Mouse (Mus musculus) fibroblast of lung, adult 2 months (primary cell): Measurements from ENCODE around the gene Ssx2ip.
"Not testable (repeated sequence)": the region's sequence is repeated elsewhere in the genome, so short reads cannot be mapped to it uniquely, and the experiment has no call there.

Experiments
- DNase-seq: peaks from one replicate; pipeline ENCODE4 v3.0.0-alpha.2; 2011; ENCODE audit warnings: low read depth

The Ssx2ip gene

DNA sequence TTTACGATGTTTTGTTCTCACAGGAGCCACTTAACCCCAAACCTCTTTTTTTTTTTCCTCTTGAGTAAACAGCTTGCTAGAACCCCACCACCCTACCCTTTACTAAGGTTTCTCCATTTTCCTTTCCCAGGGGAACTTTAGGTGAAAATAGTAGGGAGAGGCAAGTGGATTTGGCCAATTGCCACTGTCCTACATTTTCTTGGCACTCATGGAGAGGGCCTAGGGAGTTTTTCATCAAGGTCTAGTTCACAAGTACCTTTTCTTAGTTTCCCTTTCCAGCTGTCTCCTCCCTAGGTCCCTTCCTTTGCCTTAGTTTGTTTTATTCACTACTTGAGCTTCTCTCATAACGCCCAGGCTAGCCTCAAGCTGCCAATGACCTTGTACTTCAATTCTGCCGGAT, 672 bp upstream of the Ssx2ip start:
- DNase-seq: no peak

DNA sequence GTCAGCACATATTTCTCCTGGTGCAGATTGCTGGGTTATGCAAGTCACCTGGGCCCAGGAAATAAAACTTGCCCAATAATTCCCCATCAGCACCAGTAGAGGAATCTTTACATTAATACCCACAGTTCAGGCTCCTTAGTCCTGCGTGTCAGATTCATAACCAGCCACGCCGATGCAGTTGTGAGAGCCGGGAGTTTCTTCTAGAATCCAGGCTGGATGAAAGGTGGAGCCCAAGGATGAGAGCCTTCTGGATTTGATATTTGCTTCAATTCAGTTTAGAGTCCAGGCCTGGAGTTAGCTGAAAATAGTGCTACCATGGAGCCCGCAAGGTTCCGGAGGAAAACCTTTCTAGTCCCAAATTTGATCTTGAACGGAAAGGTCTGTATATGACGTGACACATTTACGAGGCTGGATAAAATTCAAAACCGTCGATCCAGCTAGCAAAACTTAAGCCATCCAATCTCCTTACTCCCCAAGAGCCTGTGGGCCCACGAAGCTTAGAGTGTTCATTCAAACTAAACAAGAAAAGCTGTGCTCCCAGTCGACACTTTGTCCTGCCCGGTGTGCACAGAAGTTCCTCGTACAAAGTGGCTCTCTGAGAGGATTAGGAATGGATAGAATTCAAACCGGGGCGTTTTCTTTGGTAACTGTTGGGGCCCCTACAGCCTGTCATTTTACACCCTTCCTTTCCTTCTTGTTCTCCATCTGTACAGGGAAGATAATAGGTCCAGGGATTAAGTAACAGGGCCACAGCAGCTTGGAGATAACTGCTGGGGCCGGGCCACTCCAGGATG, 968 bp downstream of the Ssx2ip start:
- DNase-seq: no peak

DNA sequence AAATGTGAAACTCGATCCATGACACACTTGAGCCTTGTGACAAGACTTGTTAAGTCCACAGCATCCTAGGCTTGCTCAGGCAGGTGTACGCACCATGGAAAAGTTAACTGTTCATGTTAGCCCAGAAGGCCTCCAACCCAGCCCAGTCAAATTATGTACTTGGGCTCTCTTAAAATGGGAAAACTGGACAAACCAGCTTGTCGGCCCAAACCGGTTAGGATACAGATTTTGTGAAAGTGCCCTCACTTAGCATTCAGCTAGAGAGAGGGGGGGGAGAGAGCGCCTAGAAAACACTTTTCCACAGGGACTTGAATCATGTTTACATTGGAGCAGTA, 1.5 kb downstream of the Ssx2ip start:
- DNase-seq: no peak

DNA sequence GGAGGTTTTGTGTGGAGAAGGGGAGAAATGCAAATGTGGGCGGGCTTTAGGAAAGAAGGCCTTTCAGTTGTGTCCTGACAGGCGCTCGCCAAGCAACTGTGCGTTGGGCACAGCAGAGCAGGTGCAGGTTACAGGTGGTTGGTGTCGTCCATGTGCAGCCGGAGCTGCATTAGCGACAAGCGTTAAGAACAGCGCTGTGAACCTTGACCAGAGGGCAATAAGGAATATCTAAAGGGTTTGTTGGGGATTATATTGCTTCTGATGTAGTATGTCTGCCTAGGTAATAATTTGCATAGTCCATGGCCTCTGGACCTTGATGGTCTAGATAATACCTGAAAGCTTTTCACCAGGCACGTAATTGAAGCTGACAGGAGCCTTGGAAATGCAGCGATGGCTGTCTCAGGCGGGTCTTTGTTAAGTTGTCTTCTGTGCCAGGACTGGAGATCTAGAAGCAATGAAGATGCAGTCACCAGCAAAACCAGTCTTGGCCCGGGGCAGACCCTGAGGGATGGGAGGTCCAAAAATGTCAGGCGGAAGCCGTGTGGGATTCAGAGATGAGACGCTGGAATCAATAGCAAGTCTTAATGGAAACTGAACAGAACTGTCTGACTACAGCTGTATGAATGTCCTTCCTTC, 2.8 kb downstream of the Ssx2ip start:
- no peak for DNase-seq

DNA sequence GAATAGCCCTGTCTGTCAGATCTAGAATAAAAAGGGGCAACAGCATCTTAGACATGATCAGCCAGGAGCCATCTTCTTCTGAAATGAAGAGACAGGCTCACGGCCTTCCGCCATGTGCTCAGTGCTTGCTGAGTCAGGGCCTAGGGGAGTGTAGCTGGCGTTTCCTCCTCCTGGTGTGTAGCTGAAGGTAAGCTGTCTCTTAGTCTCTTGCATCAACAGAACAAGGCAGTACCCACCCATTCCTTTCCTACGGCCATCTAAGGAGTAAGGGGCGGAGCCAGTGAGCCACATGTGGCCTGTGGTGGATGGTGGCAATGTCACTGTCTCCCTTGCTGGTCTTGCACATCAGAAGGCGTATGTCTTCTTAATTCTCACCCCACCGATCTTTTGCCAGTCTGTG, 5.7 kb downstream of the Ssx2ip start:
- DNase-seq: no peak

DNA sequence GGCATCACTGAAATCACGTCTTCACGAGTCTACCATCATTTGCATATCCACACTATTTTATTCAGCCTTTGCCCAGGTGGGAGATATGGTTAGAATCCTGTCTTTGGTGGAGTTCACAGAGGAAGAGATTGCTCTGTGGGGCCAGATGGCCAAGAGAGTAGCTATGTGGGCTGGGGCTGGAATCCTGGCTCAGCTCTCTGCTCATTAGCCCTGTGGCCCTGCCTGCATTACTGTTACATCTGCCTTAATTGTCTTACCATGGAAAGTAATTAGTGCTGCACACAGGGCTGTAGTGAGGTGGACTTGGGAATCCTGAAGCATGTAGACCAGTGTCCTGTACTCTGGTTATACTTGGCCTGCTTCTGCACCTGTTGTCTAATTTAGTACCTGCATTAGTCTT, 7.6 kb downstream of the Ssx2ip start:
- DNase-seq: no peak

DNA sequence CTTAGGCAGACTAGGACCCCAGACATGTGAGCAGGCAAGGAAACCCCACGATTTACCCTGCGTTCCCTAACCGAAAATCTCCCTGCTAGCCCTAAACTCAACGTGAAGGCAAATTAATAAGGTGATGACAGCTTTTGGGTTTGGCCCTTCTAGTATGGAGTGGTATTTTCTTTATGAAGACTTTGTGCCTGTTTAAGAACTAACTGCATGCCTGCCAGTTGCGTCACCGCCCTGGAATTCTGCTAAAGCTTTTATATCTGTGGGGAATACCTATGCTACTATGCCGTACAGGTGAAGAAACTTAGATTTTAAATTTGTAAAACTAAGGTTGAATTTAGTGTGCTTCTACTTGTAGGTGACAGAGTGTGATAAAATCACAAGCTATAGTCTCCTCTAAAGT, 8.0 kb downstream of the Ssx2ip start:
- DNase-seq: no peak

DNA sequence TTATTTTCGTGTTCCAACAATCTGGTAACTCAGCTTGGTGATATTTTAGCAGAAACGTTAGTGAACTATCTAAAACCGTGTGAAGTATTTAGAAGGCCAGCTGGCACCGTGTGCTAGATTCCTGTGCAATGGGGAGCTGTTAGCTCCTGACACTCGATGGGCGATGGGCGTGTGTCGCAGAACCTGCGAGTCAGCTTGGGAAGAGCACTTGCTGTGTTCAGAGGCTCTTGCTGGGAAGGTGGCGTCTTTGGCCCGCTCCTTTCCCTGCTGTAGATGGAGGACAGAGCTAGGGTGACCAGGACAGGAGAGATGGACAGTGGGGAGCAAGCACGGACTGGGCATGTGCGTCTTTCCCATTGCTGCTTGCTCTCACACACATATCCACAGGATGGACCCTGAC, 8.6 kb downstream of the Ssx2ip start:
- no peak for DNase-seq

DNA sequence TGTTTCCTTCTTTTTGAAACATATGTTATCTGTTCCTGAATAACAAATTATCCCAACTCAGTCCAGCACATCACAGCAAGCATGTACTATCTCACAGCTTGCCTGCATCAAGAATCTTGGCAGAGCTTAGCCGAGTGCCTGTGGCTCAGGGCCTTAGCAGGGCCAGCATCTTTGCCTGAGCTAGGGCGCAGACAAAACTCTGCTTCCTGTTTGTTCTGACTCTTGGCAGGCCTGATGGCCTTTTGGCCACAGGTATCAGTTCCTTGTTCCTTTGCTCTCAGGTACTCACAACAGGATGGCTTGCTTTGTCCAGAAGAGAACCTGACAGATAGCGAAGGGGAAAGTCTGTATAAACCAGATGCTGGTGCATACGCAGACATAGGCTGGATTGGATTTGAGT, 9.6 kb downstream of the Ssx2ip start:
- DNase-seq: no peak

DNA sequence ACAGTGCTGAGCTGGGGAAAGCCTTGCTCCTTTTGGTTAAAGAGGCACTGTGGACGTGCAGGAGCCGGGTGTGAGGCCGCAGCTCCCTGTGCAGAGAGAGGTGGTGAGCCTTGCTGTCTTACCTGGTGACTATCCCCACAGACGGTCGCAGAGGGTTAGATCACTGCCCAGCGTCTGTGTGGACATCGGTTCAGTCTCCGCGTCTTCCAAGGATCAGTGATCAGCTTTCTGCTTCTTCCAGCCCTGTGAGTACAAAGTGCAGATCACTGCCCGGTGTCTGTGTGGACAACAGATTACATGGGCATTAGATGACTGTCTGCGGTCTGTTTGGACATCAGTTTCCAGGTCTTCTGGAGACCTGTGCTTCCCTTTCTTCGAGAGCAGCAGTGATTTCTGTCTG, 10.1 kb downstream of the Ssx2ip start:
- DNase-seq: no peak

DNA sequence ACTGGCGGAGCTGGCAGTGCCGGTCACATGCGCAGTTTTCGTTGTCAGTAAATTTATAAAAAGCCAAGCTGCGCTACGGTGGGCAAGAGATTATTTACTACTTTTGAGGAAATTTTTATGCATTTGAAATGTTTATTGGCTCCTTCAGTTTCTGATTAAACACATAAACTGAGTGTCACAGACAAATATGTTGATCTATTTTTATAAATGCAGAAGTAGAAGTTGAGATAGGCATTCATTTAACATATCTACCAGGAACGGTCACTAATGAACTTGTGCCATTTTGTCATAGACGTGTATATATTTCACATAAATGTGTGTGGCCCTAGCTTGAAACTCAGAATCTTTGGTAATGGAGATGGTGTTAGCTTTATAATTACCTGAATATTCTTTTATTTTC, 13.4 kb downstream of the Ssx2ip start:
- no peak for DNase-seq

DNA sequence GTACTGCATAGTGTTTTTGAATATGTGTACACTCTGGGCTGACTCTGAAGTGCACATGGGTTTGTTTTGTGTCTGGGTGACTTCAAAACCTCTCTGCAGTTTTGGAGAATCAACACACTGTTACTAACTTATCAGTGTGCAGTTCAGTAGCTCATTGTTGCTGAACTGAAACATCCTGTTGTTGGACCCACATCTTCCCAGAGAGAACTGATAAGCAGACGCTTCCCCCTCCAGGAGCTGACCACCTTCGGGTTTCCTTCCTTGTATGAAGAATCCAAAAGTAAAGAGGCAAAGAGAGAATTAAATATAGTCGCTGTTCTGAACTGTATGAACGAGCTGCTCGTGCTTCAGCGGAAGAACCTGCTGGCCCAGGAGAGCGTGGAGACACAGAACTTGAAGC, 14.5 kb downstream of the Ssx2ip start:
- DNase-seq: no peak

DNA sequence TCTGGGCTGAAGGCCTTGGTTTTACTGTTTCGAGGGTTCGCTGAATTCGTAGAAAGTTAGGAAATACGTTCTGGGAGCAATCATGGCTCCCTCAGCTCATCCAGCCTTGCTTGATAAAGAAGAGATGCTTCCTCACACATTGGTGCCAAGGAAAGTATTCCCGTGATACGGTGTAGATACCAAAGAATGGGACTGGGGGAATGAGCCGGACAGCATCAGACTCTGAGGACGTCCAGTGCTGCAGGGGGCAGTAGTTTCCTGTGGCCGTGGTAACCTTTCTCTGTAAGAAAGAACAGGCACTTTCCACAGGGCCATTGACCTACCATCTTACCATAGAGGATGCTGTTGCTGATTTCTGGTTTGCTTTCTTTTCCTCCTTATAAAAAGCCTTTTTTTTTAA, 15.1 kb downstream of the Ssx2ip start:
- DNase-seq: no peak

DNA sequence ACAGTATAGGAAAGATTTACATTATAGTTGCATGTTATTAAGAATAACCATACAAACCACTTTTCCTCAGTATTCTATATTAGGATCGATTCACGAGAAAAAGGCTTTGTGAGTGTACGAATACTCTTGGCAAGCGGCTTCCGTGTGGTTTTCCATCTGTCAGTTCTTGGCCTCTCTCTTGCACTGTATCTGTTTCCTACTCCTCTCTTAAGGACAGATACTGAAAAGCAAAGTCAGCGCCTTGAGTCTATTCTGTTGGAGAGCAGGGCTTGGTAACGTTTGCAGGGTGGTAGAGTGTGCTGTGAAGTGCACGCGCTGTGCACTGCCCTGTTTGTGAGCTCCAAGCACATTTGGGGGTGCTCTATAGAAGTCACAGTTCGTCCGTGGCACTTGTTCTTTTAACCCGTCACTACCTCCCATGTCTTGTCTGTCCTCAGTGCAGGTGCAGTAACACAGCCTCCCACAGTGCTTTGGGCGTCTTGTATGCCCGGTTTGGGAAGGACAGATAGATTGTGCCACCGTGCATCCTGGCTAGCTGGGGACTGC, 15.6 kb downstream of the Ssx2ip start:
- DNase-seq: no peak

DNA sequence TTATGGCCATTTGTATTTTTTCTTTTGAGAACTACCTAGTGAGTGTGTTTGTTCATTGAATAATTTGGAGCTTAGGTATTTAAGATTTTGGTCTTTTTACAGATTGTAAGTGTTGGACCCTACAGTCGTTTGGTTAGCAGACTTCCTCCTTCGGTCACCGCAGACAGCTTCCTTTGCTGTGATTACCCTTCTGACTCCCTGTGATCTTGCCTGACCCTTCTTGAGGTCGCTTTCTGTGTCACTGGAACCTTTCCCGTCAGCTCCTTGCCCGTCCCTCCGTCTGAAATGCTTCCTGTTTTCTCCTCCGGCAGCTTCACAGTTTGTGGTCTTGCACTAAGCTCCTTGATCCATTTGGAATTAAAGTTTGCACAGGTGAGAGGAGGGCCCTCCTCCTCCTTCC, 17.3 kb downstream of the Ssx2ip start:
- DNase-seq: no peak

DNA sequence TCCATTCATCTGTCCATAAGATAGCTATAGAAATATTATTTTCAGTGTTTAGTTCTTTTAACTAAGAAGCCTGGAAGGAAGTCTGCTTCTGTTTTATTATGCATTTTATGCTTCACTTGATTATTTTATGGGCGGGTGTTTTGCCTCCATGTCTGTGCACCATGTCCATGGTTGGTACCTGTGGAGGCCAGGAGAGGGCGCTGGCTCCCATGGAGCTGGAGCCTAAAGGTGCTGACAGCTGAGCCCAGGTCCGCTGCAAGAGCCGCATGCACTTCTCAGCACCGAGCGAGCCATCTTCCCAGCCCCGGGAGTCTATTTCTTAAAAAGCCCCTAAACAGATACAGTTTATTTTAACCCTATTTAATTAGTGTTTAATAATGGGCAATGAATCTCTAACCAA, 19.3 kb downstream of the Ssx2ip start:
- no peak for DNase-seq

DNA sequence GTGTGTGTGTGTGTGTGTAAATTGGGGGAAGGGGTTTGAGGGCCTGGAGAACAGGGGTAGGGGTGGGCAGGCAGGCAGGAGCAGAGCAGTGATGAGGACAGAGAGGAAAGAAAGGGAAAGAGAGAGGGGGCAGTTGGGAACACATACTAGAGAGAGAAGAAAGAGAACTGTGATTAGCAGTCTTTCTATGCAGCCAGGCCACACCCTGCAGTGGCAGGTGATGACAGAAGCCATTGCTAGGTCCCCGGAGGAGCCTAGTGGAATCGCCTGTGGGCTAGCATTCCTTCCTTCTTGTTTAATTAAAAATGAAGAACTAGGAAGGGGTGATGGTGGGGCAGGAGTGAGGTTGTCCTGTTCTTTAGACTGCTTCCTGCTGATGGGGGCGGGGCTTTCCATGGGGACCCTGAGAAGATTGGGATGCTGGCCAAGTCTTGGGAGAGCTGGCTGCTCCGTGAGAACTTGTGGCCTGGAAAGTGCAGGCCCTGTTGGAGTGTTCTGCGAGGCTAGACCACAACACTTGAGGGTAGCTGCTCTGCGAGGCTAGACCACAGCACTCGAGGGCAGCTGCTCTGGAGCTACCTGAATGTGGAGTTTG, 20.0 kb downstream of the Ssx2ip start:
- no peak for DNase-seq

DNA sequence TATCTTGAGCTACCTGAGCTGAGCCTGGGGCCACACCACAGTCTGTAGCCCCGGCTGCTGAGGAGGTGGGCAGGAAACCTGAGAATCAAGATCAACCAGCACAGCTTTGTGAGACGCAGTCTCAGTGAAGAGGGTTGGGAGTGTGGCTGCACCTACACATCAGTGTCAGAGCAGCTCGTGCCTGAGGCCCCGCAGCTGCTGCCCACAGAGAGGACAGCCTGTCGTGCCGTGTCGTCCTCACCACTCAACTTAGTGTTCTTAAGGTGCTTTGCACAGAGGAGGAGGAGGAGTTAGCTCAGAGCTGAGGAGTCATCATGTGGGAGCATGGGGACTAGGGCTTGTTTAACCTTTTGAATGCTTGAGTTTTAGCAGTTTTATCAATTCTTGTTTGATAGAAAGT, 21.5 kb downstream of the Ssx2ip start:
- DNase-seq: no peak

DNA sequence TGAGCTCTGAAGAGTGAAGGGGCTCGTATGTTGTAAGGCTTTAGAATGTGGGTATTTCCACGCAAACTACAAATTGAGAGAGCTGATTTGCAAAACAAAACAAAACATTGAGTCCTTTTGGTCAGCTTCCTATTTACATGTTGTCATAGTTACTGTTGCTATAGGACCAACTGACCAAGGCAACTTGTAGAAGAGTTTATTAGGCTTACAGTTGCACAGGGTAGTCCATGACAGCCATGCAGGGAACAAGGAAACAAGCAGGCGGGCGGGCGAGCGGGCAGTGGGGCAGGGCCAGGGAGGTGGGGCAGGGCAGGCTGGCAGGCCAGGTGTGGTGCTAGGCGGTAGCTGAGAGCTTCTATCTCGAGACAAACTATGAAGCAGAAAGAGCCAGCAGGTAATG, 22.0 kb downstream of the Ssx2ip start:
- no peak for DNase-seq

DNA sequence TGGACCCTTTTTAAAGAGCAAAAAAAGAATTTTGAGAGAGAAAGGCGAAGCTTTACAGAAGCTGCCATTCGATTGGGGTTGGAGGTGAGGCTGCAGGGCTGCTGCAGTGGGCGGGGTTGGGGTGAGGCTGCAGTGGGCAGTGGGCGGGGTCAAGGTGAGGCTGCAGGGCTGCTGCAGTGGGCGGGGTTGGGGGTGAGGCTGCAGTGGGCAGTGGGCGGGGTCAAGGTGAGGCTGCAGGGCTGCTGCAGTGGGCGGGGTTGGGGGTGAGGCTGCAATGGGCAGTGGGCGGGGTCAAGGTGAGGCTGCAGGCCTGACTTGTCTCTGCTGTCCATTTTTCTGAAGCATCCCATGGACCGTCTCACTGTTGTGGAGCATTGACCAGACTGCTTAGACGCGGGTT, 28.6 kb downstream of the Ssx2ip start:
- not testable (repeated sequence) for DNase-seq

DNA sequence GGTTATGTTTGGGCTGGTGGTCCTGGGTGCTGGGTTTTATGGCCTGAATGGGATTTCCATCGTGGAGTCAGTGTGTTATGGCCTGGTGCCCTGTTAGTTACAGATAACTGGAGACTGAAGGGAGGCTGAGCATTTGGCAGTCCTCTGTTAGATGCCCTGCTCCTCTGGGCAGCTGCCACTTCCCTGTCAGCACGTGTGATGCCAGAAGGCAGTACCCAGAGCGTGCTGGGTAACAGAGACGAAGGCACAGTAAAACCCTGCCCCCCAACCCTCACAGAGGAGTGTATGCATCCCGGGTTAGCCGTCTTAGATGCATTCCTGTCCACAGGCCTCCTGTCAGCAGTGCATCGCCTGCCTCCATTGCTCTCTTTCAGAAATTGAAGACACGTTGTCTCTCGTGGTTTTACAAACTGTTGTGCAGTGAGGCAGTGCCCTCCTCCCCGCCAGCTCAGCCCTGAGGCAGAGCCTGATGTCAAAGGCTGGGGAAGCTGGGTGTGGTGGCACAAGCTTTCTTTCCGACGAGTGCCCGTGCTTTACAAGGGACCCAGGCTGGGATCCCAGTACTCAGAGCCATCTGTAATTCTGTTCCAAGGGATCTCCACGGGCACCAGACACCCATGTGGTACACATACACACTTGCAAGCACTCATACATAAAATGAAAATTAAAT, 29.4 kb downstream of the Ssx2ip start:
- no peak for DNase-seq

DNA sequence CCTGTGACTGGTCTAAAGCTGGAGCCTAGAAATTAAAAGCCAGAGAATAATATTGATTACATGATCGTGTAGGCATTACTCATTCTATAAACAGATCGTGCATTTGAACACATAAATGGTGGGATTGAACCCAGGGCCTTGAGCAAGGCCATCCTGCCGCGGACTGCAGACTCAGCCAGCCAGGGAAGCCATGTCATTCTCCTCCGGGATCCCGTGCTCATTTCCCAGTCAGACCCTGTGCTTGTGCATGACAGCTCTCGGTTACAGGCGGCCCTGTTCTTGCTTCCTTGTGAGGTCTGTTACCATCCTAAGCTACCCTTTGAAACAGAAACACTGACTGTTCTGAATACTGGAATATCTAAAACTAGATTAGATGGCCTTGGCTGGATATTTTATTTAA, 30.2 kb downstream of the Ssx2ip start:
- DNase-seq: no peak

DNA sequence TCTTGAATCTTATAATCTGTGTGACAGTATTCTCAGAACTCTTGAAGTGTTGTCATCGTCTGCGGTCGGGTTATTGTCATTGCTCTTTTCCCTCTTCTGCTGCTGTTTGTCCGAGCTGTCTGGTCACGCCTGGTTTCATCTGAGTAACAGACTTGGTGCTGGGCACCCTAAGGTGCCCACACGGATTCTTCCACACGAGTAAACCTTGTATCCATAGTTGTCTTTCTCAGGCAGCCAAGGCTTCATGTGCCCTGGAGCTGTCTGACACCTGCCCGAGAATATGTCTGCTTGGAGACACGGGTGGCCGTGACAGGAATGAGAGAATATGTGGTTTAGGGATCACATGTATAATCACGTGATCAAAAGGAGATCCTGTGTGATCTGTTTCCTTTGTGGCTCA, 31.1 kb downstream of the Ssx2ip start:
- no peak for DNase-seq
